Mouse (Mus musculus): ENCODE results near the gene Galnt10. TPM values are rescaled to one million over a fixed set of nuclear protein-coding genes. Genes with fewer than 3 reads are reported as not detected.

Galnt10 gene
- polyA plus RNA-seq, 1 experiment from 2014 or later, result 6.1 TPM

DNA sequence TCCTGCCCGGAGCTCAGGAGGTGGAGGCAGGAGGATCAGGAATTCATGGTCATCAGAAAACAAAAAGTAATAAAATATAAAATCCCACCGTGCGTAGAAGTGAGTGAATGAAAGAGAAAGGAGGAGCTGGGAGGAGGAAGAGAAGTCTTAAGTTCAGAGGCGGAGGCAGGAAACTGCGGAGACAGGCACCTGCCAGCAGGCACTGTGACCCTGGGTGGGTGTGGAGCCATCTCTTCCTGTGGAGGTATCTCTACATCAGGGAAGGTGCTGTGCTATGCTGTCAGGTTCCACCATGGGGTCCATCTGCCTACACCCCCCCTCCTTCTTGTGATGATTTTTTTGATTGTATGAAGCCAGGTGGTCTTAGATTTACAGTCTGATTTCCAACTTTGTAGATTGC is 19.5 kb downstream of the Galnt10 start:
- WGBS, result 63% methylated on average over 5 of the region's 5 CpGs
- ATAC-seq (no peak), DNase-seq (ENCODE audit: low spot score) (no peak)
- Histone ChIP-seq H3K36me3 (ENCODE audit: insufficient read depth, low read length) (no peaks in the 10 kb centered on the region), H3K27ac (ENCODE audit: low read length) (no peak overlapping the region), H3K9ac (replicated peaks; ENCODE audit: low read depth) (no peak overlapping the region), H3K4me3 (ENCODE audit: low read depth, low read length) (no peak overlapping the region), H3K27me3 (replicated peaks; ENCODE audit: insufficient read depth, low read length) (no peaks in the 10 kb centered on the region), H3K4me1 (ENCODE audit: insufficient read depth, low read depth, low read length) (no peaks in the 10 kb centered on the region), H3K9me3 (ENCODE audit: low read length) (no peaks in the 10 kb centered on the region), H3K4me2 (replicated peaks; ENCODE audit: low read depth, low read length) (no peak overlapping the region)
- TF ChIP-seq EP300 (IDR thresholded peaks at IDR 0.05) (no peak), CTCF (IDR thresholded peaks at IDR 0.05) (no peak)

DNA sequence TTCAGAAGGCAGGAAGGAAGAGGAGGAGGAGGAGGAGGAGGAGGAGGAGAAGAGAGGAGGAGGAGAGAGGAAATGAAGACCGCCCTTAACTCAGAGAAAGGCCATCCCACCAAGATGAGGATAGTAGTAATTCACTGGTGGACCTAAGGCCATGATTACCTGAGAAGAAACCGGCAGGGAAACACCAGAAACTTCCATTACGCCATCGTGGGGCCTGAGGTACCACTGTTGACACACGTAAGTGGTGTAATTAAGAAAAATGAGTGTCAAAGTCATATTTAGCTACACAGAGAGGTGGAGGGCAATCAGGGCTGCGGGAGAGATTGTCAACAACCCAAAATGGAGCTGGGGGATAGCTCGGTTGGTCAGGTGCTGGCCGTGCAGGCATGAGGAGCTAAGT is 23.0 kb downstream of the Galnt10 start:
- H3K4me2 ChIP-seq (replicated peaks; ENCODE audit: low read depth, low read length), result no peak overlapping the region
- no peak overlapping the region for H3K27ac ChIP-seq (ENCODE audit: low read length)
- H3K9me3 ChIP-seq (ENCODE audit: low read length), result no peaks in the 10 kb centered on the region
- 78% methylated on average over 8 of the region's 8 CpGs for WGBS
- DNase-seq (ENCODE audit: low spot score) (no peak), ATAC-seq (no peak)
- no peaks in the 10 kb centered on the region for H3K36me3 ChIP-seq (ENCODE audit: insufficient read depth, low read length)
- H3K9ac ChIP-seq (replicated peaks; ENCODE audit: low read depth), result no peak overlapping the region
- H3K4me1 ChIP-seq (ENCODE audit: insufficient read depth, low read depth, low read length), result peaks cover 4% of the 10 kb centered on the region; the same call in 1 of the 2 replicates
- H3K4me3 ChIP-seq (ENCODE audit: low read depth, low read length), result no peak overlapping the region
- H3K27me3 ChIP-seq (replicated peaks; ENCODE audit: insufficient read depth, low read length), result no peaks in the 10 kb centered on the region
- TF ChIP-seq CTCF (IDR thresholded peaks at IDR 0.05) (no peak), EP300 (IDR thresholded peaks at IDR 0.05) (no peak)

DNA sequence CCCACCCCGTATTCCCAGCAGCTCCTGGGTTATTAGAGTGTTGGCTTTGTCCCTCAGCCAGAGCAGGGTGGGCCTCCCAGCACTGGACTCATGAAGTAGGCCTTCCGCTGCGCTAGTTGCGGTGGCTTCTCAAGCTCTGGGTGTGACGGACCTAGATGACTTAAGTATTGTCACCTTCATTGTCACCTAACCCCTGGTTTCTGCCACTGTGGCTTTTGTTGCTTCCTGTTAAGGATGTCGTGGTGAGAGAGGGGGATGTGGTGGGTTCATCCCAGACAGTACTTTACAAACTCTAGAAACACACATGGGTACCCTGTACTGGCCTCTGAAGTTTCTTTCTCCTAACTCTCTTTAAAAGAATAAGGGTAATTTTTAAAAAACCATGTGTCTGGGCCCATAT is 24.3 kb downstream of the Galnt10 start:
- Histone ChIP-seq H3K9ac (replicated peaks; ENCODE audit: low read depth) (no peak overlapping the region), H3K4me3 (ENCODE audit: low read depth, low read length) (no peak overlapping the region), H3K4me2 (replicated peaks; ENCODE audit: low read depth, low read length) (no peak overlapping the region), H3K27ac (ENCODE audit: low read length) (no peak overlapping the region), H3K4me1 (ENCODE audit: insufficient read depth, low read depth, low read length) (peaks cover 11% of the 10 kb centered on the region; the same call in 1 of the 2 replicates), H3K36me3 (ENCODE audit: insufficient read depth, low read length) (no peaks in the 10 kb centered on the region), H3K27me3 (replicated peaks; ENCODE audit: insufficient read depth, low read length) (no peaks in the 10 kb centered on the region), H3K9me3 (ENCODE audit: low read length) (no peaks in the 10 kb centered on the region)
- no peak for TF ChIP-seq CTCF (IDR thresholded peaks at IDR 0.05)
- no peak for TF ChIP-seq EP300 (IDR thresholded peaks at IDR 0.05)
- 80% methylated on average over 6 of the region's 6 CpGs for WGBS
- DNase-seq (ENCODE audit: low spot score) (no peak), ATAC-seq (no peak)

DNA sequence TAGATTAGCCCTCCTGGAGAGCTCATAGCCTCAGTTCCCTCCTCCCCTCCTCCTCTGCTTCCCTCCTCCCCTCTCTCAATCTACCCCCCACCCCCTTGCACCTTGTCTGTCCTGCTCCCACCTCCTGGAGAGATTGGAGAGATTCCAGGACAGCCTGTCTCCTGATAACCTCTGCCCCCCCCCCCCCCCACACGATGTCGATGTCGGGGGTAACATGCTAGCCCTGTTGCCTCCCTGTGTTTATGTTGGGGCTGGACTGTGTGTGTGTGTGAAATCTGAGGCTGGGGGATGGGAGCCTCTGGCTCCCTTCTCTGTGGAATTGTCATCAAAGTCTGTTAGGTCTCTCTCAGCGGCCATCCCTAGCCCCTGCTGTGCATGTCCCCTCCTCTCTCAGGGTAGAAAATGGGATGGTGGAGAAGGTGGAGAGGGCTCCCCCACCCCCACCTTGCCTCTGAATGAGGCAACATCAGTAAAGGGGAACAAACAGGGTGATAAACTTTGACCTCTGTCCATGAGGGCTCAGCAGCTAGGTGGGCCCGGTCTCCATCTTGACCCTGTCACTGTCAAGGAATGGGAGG is 26.0 kb downstream of the Galnt10 start:
- H3K9ac ChIP-seq (replicated peaks; ENCODE audit: low read depth), result no peak overlapping the region
- DNase-seq (ENCODE audit: low spot score), result no peak
- ATAC-seq, result no peak
- no peak overlapping the region for H3K27ac ChIP-seq (ENCODE audit: low read length)
- no peak overlapping the region for H3K4me3 ChIP-seq (ENCODE audit: low read depth, low read length)
- no peaks in the 10 kb centered on the region for H3K27me3 ChIP-seq (replicated peaks; ENCODE audit: insufficient read depth, low read length)
- no peak overlapping the region for H3K4me2 ChIP-seq (replicated peaks; ENCODE audit: low read depth, low read length)
- TF ChIP-seq EP300 (IDR thresholded peaks at IDR 0.05) (no peak), CTCF (IDR thresholded peaks at IDR 0.05) (no peak)
- H3K9me3 ChIP-seq (ENCODE audit: low read length), result no peaks in the 10 kb centered on the region
- 23% methylated on average over 5 of the region's 5 CpGs for WGBS
- peaks cover 13% of the 10 kb centered on the region; the same call in 1 of the 2 replicates for H3K4me1 ChIP-seq (ENCODE audit: insufficient read depth, low read depth, low read length)
- H3K36me3 ChIP-seq (ENCODE audit: insufficient read depth, low read length), result no peaks in the 10 kb centered on the region

DNA sequence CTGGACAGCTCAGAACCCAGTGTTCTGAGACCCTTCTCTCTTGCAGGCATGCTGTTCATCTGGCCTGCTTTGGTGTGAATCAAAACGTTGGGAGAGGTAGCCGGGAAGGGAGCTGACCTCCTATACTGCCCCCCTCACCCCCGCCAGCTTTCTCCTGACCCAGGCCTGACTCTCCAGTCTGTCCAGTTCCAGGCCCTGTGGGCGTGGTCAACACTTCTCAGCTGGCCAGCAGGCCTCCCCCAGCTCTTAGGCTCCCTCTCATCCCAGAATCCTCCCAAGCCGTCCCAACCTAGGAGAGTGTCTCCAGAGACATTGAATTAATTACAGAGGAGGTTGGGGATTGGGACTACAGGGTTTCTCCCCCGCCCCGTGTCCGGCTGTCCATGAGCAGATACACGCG is 26.6 kb downstream of the Galnt10 start:
- ATAC-seq (0 out of 2 replicates have a peak, but pooled peaks have one; percentile 32), DNase-seq (ENCODE audit: low spot score) (no peak)
- Histone ChIP-seq H3K4me3 (ENCODE audit: low read depth, low read length) (no peak overlapping the region), H3K27me3 (replicated peaks; ENCODE audit: insufficient read depth, low read length) (no peaks in the 10 kb centered on the region), H3K4me2 (replicated peaks; ENCODE audit: low read depth, low read length) (no peak overlapping the region), H3K9ac (replicated peaks; ENCODE audit: low read depth) (no peak overlapping the region), H3K27ac (ENCODE audit: low read length) (no peak overlapping the region), H3K36me3 (ENCODE audit: insufficient read depth, low read length) (no peaks in the 10 kb centered on the region), H3K4me1 (ENCODE audit: insufficient read depth, low read depth, low read length) (peaks cover 13% of the 10 kb centered on the region; the same call in 1 of the 2 replicates), H3K9me3 (ENCODE audit: low read length) (no peaks in the 10 kb centered on the region)
- TF ChIP-seq CTCF (IDR thresholded peaks at IDR 0.05), result no peak
- 53% methylated on average over 10 of the region's 10 CpGs for WGBS

DNA sequence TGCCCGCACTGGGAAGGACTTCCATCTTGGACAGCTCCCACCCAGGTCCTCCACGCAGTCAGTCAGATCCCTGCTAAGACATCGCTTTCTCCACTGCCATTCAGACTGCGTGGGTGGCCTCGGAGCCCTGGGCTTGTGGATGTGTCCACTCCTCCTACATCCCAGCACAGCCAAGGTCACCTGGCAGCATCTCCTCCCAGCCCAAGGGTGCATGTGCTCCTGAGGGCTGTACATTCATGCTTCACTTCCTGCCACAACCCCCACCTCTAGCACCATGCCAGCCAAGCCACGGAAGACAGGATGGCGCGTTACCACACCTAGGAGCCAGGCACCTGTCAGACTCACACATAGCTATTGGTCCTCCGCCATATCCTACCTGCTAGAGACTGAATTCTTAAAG is 27.8 kb downstream of the Galnt10 start:
- 73% methylated on average over 9 of the region's 9 CpGs for WGBS
- ATAC-seq (no peak), DNase-seq (ENCODE audit: low spot score) (no peak)
- TF ChIP-seq EP300 (IDR thresholded peaks at IDR 0.05) (no peak), CTCF (IDR thresholded peaks at IDR 0.05) (no peak)
- Histone ChIP-seq H3K27me3 (replicated peaks; ENCODE audit: insufficient read depth, low read length) (no peaks in the 10 kb centered on the region), H3K4me1 (ENCODE audit: insufficient read depth, low read depth, low read length) (peaks cover 13% of the 10 kb centered on the region; the same call in 1 of the 2 replicates), H3K9ac (replicated peaks; ENCODE audit: low read depth) (no peak overlapping the region), H3K27ac (ENCODE audit: low read length) (no peak overlapping the region), H3K4me2 (replicated peaks; ENCODE audit: low read depth, low read length) (no peak overlapping the region), H3K9me3 (ENCODE audit: low read length) (no peaks in the 10 kb centered on the region), H3K4me3 (ENCODE audit: low read depth, low read length) (no peak overlapping the region), H3K36me3 (ENCODE audit: insufficient read depth, low read length) (no peaks in the 10 kb centered on the region)

Measured in lung, postnatal 0 days (tissue).